Mouse (Mus musculus) kidney, embryonic 14.5 days (tissue): ENCODE results near the gene Osbpl6. TPM values are rescaled to one million over a fixed set of nuclear protein-coding genes. Genes with fewer than 3 reads are reported as not detected.

Experiments used
- ATAC-seq: fragments of 200-750 bp; cut with Nextera tagmentation; 2 replicates; pipeline ENCODE4 v1.8.0; 2017; ENCODE audit warnings: moderate number of reproducible peaks, mild to moderate bottlenecking, moderate TSS enrichment, moderate library complexity; ENCODE audit not compliant: low FRiP score, low TSS enrichment
- H3K27ac ChIP-seq: fragments of 300-500 bp; sonication (generic); 2 replicates; pipeline ENCODE4 v1.5.1; 2014; ENCODE audit warnings: low read depth, mild to moderate bottlenecking, low read length, moderate library complexity, mixed read lengths
- H3K27me3 ChIP-seq: fragments of 300-500 bp; sonication (generic); 2 replicates; pipeline ENCODE4 v1.6.1; 2014; ENCODE audit warnings: mild to moderate bottlenecking, low read length; ENCODE audit not compliant: control insufficient read depth, insufficient read depth
- H3K36me3 ChIP-seq: fragments of 300-500 bp; sonication (generic); 2 replicates; pipeline ENCODE4 v1.6.1; 2014; ENCODE audit warnings: low read length, mixed read lengths; ENCODE audit not compliant: control insufficient read depth, insufficient read depth
- H3K4me1 ChIP-seq: fragments of 300-500 bp; sonication (generic); 2 replicates; pipeline ENCODE4 v1.6.1; 2014; ENCODE audit warnings: low read length, mixed read lengths; ENCODE audit not compliant: control insufficient read depth, insufficient read depth
- H3K4me2 ChIP-seq: fragments of 300-500 bp; sonication (generic); replicated peaks from 2 replicates; pipeline ENCODE4 v1.6.1; 2014; ENCODE audit warnings: low read depth, mild to moderate bottlenecking, low read length
- H3K4me3 ChIP-seq: fragments of 300-500 bp; sonication (generic); 2 replicates; pipeline ENCODE4 v1.5.1; 2014; ENCODE audit warnings: mild to moderate bottlenecking, low read length
- H3K9ac ChIP-seq: fragments of 300-500 bp; sonication (generic); 2 replicates; pipeline ENCODE4 v1.6.1; 2014; ENCODE audit warnings: low read depth, mild to moderate bottlenecking, low read length, moderate library complexity
- H3K9me3 ChIP-seq: fragments of 300-500 bp; sonication (generic); 2 replicates; pipeline ENCODE4 v1.6.1; 2016; ENCODE audit warnings: low read length; ENCODE audit not compliant: control insufficient read depth
- WGBS: fragments of 180-500 bp; shearing (Covaris S2); extraction: QIAGEN DNeasy Blood & Tissue Kit; methylation state at CpG from one replicate; pipeline ENCODE4 v1.1.7; 2014; 5-methylcytosine and 5-hydroxymethylcytosine counted together
- polyA plus RNA-seq: library from polyadenylated mRNA; unstranded; fragments of >200 nt; fragmentation: Nextera tagmentation; extraction: Ambion mirVana; gene quantifications from 2 replicates; pipeline ENCODE4 v1.2.1, GENCODE M21; 2014

Gene Osbpl6
- polyA plus RNA-seq, 1 experiment from 2014 or later = 17.5 TPM

- WGBS = 54% methylated on average over 5 of the region's 5 CpGs
- H3K9ac ChIP-seq = no peak overlapping the region
- H3K4me1 ChIP-seq = no peaks in the 10 kb centered on the region
- no peak overlapping the region for H3K4me2 ChIP-seq
- no peak overlapping the region for H3K4me3 ChIP-seq
- ATAC-seq = no peak
- no peaks in the 10 kb centered on the region for H3K36me3 ChIP-seq
- no peak overlapping the region for H3K27ac ChIP-seq
- no peaks in the 10 kb centered on the region for H3K9me3 ChIP-seq
- H3K27me3 ChIP-seq = no peaks in the 10 kb centered on the region
Observed at GRCm38 (mm10) chr2:76524451-76524850, 118.1 kb downstream of the Osbpl6 start.

GRCm38 (mm10) chr2:76525645-76526044 is 119.3 kb downstream of the Osbpl6 start:
- WGBS = 71% methylated on average over 3 of the region's 3 CpGs
- Histone ChIP-seq H3K9ac (no peak overlapping the region), H3K27me3 (no peaks in the 10 kb centered on the region), H3K27ac (no peak overlapping the region), H3K4me1 (no peaks in the 10 kb centered on the region), H3K9me3 (no peaks in the 10 kb centered on the region), H3K4me3 (no peak overlapping the region), H3K36me3 (no peaks in the 10 kb centered on the region), H3K4me2 (no peak overlapping the region)
- ATAC-seq = no peak

- no peak overlapping the region for H3K27ac ChIP-seq
Observed at GRCm38 (mm10) chr2:76532490-76533126, 126.3 kb downstream of the Osbpl6 start.

GRCm38 (mm10) chr2:76534932-76535331 is 128.6 kb downstream of the Osbpl6 start:
- Histone ChIP-seq H3K27ac (no peak overlapping the region), H3K36me3 (no peaks in the 10 kb centered on the region), H3K4me2 (no peak overlapping the region), H3K4me1 (no peaks in the 10 kb centered on the region; the same call in 1 of the 2 replicates), H3K4me3 (no peak overlapping the region), H3K9me3 (no peaks in the 10 kb centered on the region), H3K9ac (no peak overlapping the region), H3K27me3 (no peaks in the 10 kb centered on the region)
- no peak for ATAC-seq
- 86% methylated on average over 7 of the region's 7 CpGs for WGBS

More at GRCm38 (mm10) chr2:76532490-76533126, 126.3 kb downstream of the Osbpl6 start:
- Histone ChIP-seq H3K9ac (no peak overlapping the region), H3K27me3 (no peaks in the 10 kb centered on the region), H3K4me1 (no peaks in the 10 kb centered on the region), H3K4me3 (no peak overlapping the region), H3K36me3 (no peaks in the 10 kb centered on the region), H3K9me3 (no peaks in the 10 kb centered on the region), H3K4me2 (no peak overlapping the region)
- ATAC-seq = no peak
- 73% methylated on average over 14 of the region's 14 CpGs for WGBS

GRCm38 (mm10) chr2:76541900-76542299 is 135.6 kb downstream of the Osbpl6 start:
- 93% methylated on average over 9 of the region's 9 CpGs for WGBS
- Histone ChIP-seq H3K4me3 (no peak overlapping the region), H3K9ac (no peak overlapping the region), H3K27ac (no peak overlapping the region), H3K4me2 (no peak overlapping the region), H3K9me3 (no peaks in the 10 kb centered on the region), H3K27me3 (no peaks in the 10 kb centered on the region), H3K36me3 (no peaks in the 10 kb centered on the region), H3K4me1 (no peaks in the 10 kb centered on the region; the same call in 1 of the 2 replicates)
- no peak for ATAC-seq

GRCm38 (mm10) chr2:76542921-76543320 is 136.6 kb downstream of the Osbpl6 start:
- WGBS = 32% methylated on average over 5 of the region's 5 CpGs
- Histone ChIP-seq H3K4me2 (no peak overlapping the region), H3K9me3 (no peaks in the 10 kb centered on the region), H3K9ac (no peak overlapping the region), H3K4me1 (no peaks in the 10 kb centered on the region; the same call in 1 of the 2 replicates), H3K4me3 (no peak overlapping the region), H3K27ac (no peak overlapping the region), H3K36me3 (no peaks in the 10 kb centered on the region), H3K27me3 (no peaks in the 10 kb centered on the region)
- ATAC-seq = no peak

- H3K9ac ChIP-seq = no peak overlapping the region
- WGBS = 33% methylated on average over 8 of the region's 8 CpGs
- H3K27me3 ChIP-seq = no peaks in the 10 kb centered on the region
- no peak overlapping the region for H3K4me3 ChIP-seq
- H3K4me1 ChIP-seq = no peaks in the 10 kb centered on the region
- no peak overlapping the region for H3K27ac ChIP-seq
- H3K36me3 ChIP-seq = no peaks in the 10 kb centered on the region
- ATAC-seq = no peak
- H3K4me2 ChIP-seq = no peak overlapping the region
- no peaks in the 10 kb centered on the region for H3K9me3 ChIP-seq
Observed at GRCm38 (mm10) chr2:76545539-76545938, 139.2 kb downstream of the Osbpl6 start.

- WGBS = 90% methylated on average over 10 of the region's 10 CpGs
- no peak overlapping the region for H3K27ac ChIP-seq
- ATAC-seq = no peak
- no peaks in the 10 kb centered on the region for H3K36me3 ChIP-seq
- H3K4me2 ChIP-seq = no peak overlapping the region
- no peaks in the 10 kb centered on the region for H3K4me1 ChIP-seq
- H3K27me3 ChIP-seq = no peaks in the 10 kb centered on the region
- H3K4me3 ChIP-seq = no peak overlapping the region
- H3K9ac ChIP-seq = no peak overlapping the region
- no peaks in the 10 kb centered on the region for H3K9me3 ChIP-seq
Observed at GRCm38 (mm10) chr2:76548171-76548570, 141.9 kb downstream of the Osbpl6 start.

GRCm38 (mm10) chr2:76548836-76549235 is 142.5 kb downstream of the Osbpl6 start:
- Histone ChIP-seq H3K9me3 (no peaks in the 10 kb centered on the region), H3K4me2 (no peak overlapping the region), H3K4me3 (no peak overlapping the region), H3K4me1 (no peaks in the 10 kb centered on the region), H3K27ac (no peak overlapping the region), H3K9ac (no peak overlapping the region), H3K36me3 (no peaks in the 10 kb centered on the region), H3K27me3 (no peaks in the 10 kb centered on the region)
- WGBS = 57% methylated on average over 7 of the region's 7 CpGs
- no peak for ATAC-seq
